Mouse (Mus musculus) CH12.LX (cell line): ENCODE results near the gene Olfr352. TPM values are rescaled to one million over a fixed set of nuclear protein-coding genes. Genes with fewer than 3 reads are reported as not detected.

ENCODE experiments used
- DNase-seq: peaks from one replicate; pipeline ENCODE4 v3.0.0-alpha.2; 2013; ENCODE audit errors: extremely low read depth
- H3K27ac ChIP-seq: 2 replicates; pipeline ENCODE4 v1.5.1; 2012; ENCODE audit warnings: low read depth, mild to moderate bottlenecking, control low read depth, moderate library complexity; ENCODE audit not compliant: insufficient read depth
- H3K27me3 ChIP-seq: replicated peaks from 2 replicates; pipeline ENCODE3; 2012; ENCODE audit warnings: inconsistent platforms
- H3K36me3 ChIP-seq, 2 experiments: replicated peaks in 1 of 2; 2 replicates each; pipeline versions ENCODE3 to v1.6.1; 2012; ENCODE audit warnings: inconsistent platforms in 1 of 2, low read length in 1 of 2, mild to moderate bottlenecking in 1 of 2, mixed read lengths in 1 of 2, moderate library complexity in 1 of 2; ENCODE audit not compliant: control insufficient read depth in 1 of 2, insufficient read depth in 1 of 2
- H3K4me1 ChIP-seq, 2 experiments: 2 replicates each; pipeline ENCODE4 v1.6.1; 2012; ENCODE audit warnings: inconsistent platforms in 1 of 2, moderate library complexity in 1 of 2; ENCODE audit not compliant: insufficient read depth in 2 of 2, control insufficient read depth in 1 of 2
- H3K4me2 ChIP-seq: 2 replicates; pipeline ENCODE4 v1.6.1; 2012; ENCODE audit warnings: low read depth, mild to moderate bottlenecking, control low read depth; ENCODE audit not compliant: poor library complexity, insufficient read depth, severe bottlenecking
- H3K4me3 ChIP-seq, 3 experiments: fragments of 150-350 bp in 1 of 3; sonication (generic) in 1 of 3; replicated peaks in 1 of 3; 2 replicates each; pipeline versions ENCODE3 to v1.5.1; 2011 to 2012; ENCODE audit warnings: low read depth in 2 of 3, low read length in 2 of 3, mild to moderate bottlenecking in 2 of 3, moderate library complexity in 2 of 3, control low read depth in 1 of 3, improper control_type of control experiment in 1 of 3, inconsistent platforms in 1 of 3, mixed read lengths in 1 of 3; ENCODE audit not compliant: poor library complexity in 1 of 3
- H3K79me2 ChIP-seq: replicated peaks from 2 replicates; pipeline ENCODE4 v1.6.1; 2012; ENCODE audit warnings: mild to moderate bottlenecking, moderate library complexity; ENCODE audit not compliant: control insufficient read depth, poor library complexity, insufficient read depth, severe bottlenecking; ENCODE audit errors: extremely low read depth
- H3K9ac ChIP-seq: 2 replicates; pipeline ENCODE4 v1.6.1; 2012; ENCODE audit warnings: low read depth, mild to moderate bottlenecking, control low read depth, moderate library complexity; ENCODE audit not compliant: insufficient read depth
- H3K9me3 ChIP-seq: replicated peaks from 2 replicates; pipeline ENCODE3; 2012; ENCODE audit warnings: low read length, inconsistent platforms, mixed read lengths
- BHLHE40 ChIP-seq: IDR thresholded peaks from 2 replicates; pipeline ENCODE4 v1.6.1; 2011; ENCODE audit warnings: mild to moderate bottlenecking, low read depth, low read length, improper control_type of control experiment
- CHD2 ChIP-seq: IDR thresholded peaks from 2 replicates; pipeline ENCODE4 v1.6.1; 2011; ENCODE audit warnings: low read length, improper control_type of control experiment
- E2F4 ChIP-seq: IDR thresholded peaks from 2 replicates; pipeline ENCODE4 v1.6.1; 2011; ENCODE audit warnings: low read depth, low read length, improper control_type of control experiment; ENCODE audit not compliant: insufficient replicate concordance
- JUN ChIP-seq: IDR thresholded peaks from 2 replicates; pipeline ENCODE4 v1.6.1; 2011; ENCODE audit warnings: low read depth, mild to moderate bottlenecking, low read length, improper control_type of control experiment, moderate library complexity; ENCODE audit not compliant: insufficient read depth
- JUND ChIP-seq: conservative IDR thresholded peaks from 2 replicates; pipeline ENCODE4 v1.6.1; 2011; ENCODE audit warnings: low read depth, low read length, improper control_type of control experiment
- MAFK ChIP-seq: IDR thresholded peaks from 2 replicates; pipeline ENCODE4 v1.6.1; 2011; ENCODE audit warnings: low read length, improper control_type of control experiment; ENCODE audit not compliant: insufficient replicate concordance
- MAX ChIP-seq: IDR thresholded peaks from 2 replicates; pipeline ENCODE4 v1.6.1; 2011; ENCODE audit warnings: low read length, improper control_type of control experiment
- MEF2A ChIP-seq: IDR thresholded peaks from 2 replicates; pipeline ENCODE4 v1.6.1; 2014; ENCODE audit warnings: low read depth, mild to moderate bottlenecking, inconsistent platforms, low read length, improper control_type of control experiment, borderline replicate concordance
- MXI1 ChIP-seq: IDR thresholded peaks from 2 replicates; pipeline ENCODE4 v1.6.1; 2011; ENCODE audit warnings: mild to moderate bottlenecking, low read depth, low read length, improper control_type of control experiment
- MYC ChIP-seq: IDR thresholded peaks from 2 replicates; pipeline ENCODE4 v1.6.1; 2011; ENCODE audit warnings: low read depth, mild to moderate bottlenecking, improper control_type of control experiment, low read length
- POLR2AphosphoS2 ChIP-seq: IDR thresholded peaks from 2 replicates; pipeline ENCODE4 v1.6.1; 2011; ENCODE audit warnings: low read depth, low read length, improper control_type of control experiment
- RAD21 ChIP-seq: IDR thresholded peaks from 2 replicates; pipeline ENCODE4 v1.6.1; 2011; ENCODE audit warnings: low read depth, mild to moderate bottlenecking, low read length, improper control_type of control experiment, moderate library complexity
- RCOR1 ChIP-seq: conservative IDR thresholded peaks from 2 replicates; pipeline ENCODE4 v1.6.1; 2012; ENCODE audit warnings: low read depth, mild to moderate bottlenecking, inconsistent platforms, low read length, improper control_type of control experiment
- SIN3A ChIP-seq: IDR thresholded peaks from 2 replicates; pipeline ENCODE4 v1.6.1; 2012; ENCODE audit warnings: low read length, improper control_type of control experiment, inconsistent platforms
- SMC3 ChIP-seq: IDR thresholded peaks from 2 replicates; pipeline ENCODE4 v1.6.1; 2011; ENCODE audit warnings: low read depth, low read length, improper control_type of control experiment
- TBP ChIP-seq: conservative IDR thresholded peaks from 2 replicates; pipeline ENCODE4 v1.6.1; 2011; ENCODE audit warnings: low read depth, low read length, improper control_type of control experiment
- USF2 ChIP-seq: conservative IDR thresholded peaks from 2 replicates; pipeline ENCODE4 v1.6.1; 2011; ENCODE audit warnings: low read depth, low read length, improper control_type of control experiment
- ZC3H11A ChIP-seq: IDR thresholded peaks from 2 replicates; pipeline ENCODE4 v1.6.1; 2012; ENCODE audit warnings: low read depth, mild to moderate bottlenecking, inconsistent platforms, low read length, improper control_type of control experiment
- ZMIZ1 ChIP-seq: IDR thresholded peaks from 2 replicates; pipeline ENCODE4 v1.6.1; 2012; ENCODE audit warnings: low read depth, mild to moderate bottlenecking, inconsistent platforms, low read length, improper control_type of control experiment
- dilution Hi-C: fragments of 300-500 bp; cut with MboI; formaldehyde crosslinking; loops from 2 replicates; pipeline ENCODE4 v1.14.3; 2020; ENCODE audit warnings: low sequenced_read_pairs; ENCODE audit not compliant: extremely low pct_unique_long_range_greater_than_20kb, extremely low pct_ligation_motif_present
- in situ Hi-C: fragments of 300-500 bp; cut with MboI; formaldehyde crosslinking; loops from 3 replicates; pipeline ENCODE4 v1.14.3; 2019; ENCODE audit warnings: low sequenced_read_pairs, low pct_ligation_motif_present, low pct_unique_long_range_greater_than_20kb, mixed read lengths
- polyA plus RNA-seq: library from polyadenylated mRNA; unstranded; fragments of >175 nt; gene quantifications from 2 replicates; pipeline ENCODE4 v1.2.1, GENCODE M21; 2012; ENCODE audit warnings: low read depth; ENCODE audit not compliant: insufficient read length
- total RNA-seq, 2 experiments: library from RNA; depleted of rRNA; stranded (reverse); fragments of 300-350 nt in 1 of 2; fragments of >200 nt in 1 of 2; gene quantifications; 2 replicates each; pipeline ENCODE4 v1.2.3; 2012 to 2014

Olfr352 gene
- total and polyA plus RNA-seq, 3 experiments = not detected

DNA sequence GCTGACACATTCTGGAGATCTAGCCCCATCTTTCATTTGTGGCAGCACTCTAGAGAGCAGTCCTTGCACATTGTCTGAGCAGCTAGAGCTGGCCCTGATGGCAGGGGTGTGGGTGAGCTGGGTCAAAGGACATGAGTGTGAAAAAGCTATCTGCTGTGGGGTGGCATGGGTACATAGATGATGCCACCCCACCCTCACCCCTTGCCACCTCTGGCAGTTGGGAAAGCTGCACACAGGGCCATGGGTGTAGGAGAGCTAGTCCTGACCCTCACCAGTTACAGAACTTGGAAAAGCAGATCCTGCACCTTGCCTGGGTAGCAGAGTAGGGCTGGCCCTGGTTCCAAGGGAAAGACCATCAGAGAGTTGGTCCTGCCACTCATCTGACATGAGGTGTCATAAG is 28.9 kb downstream of the Olfr352 start:
- H3K27me3 ChIP-seq = peaks cover 21% of the 10 kb centered on the region
- no peak for DNase-seq
- in situ Hi-C loops = no loop called here
- no peaks in the 10 kb centered on the region for H3K79me2 ChIP-seq
- H3K4me2 ChIP-seq = no peak overlapping the region
- H3K9ac ChIP-seq = no peak overlapping the region
- H3K36me3 ChIP-seq = no peaks in the 10 kb centered on the region
- dilution Hi-C loops = no loop called here
- no peaks in the 10 kb centered on the region for H3K4me1 ChIP-seq
- TF ChIP-seq MEF2A (no peak), POLR2AphosphoS2 (no peak), USF2 (no peak), RAD21 (no peak), JUN (no peak), ZMIZ1 (no peak), ZC3H11A (no peak), E2F4 (no peak), SIN3A (no peak), SMC3 (no peak), RCOR1 (no peak), MYC (no peak), MXI1 (no peak), CHD2 (no peak)
- no peak overlapping the region for H3K4me3 ChIP-seq
- H3K9me3 ChIP-seq = no peaks in the 10 kb centered on the region
- no peak overlapping the region for H3K27ac ChIP-seq

GRCm38 (mm10) chr2:36905380-36905779 is 37.1 kb downstream of the Olfr352 start, which contains the start of gene Olfr354:
TSS of gene Olfr354 (plus strand) at chr2:36905680.
- dilution Hi-C loops = no loop called here
- in situ Hi-C loops = no loop called here

More at GRCm38 (mm10) chr2:36905380-36905779, 37.1 kb downstream of the Olfr352 start, which contains the start of gene Olfr354:
- H3K9ac ChIP-seq = no peak within 1 kb of the TSS
- TF ChIP-seq MAX = no peak
- TF ChIP-seq MAFK = no peak
- TF ChIP-seq TBP = no peak
- no peak for TF ChIP-seq CHD2
- TF ChIP-seq BHLHE40 = no peak
- no peak for TF ChIP-seq MXI1
- TF ChIP-seq JUND = no peak
- TF ChIP-seq, all 38 proteins: peak for 0
- Histone ChIP-seq H3K4me1 (no peaks in the 10 kb centered on the region), H3K9me3 (no peaks in the 10 kb centered on the region), H3K79me2 (no peaks in the 10 kb centered on the region), H3K27ac (no peak within 1 kb of the TSS), H3K4me3 (no peak within 1 kb of the TSS), H3K27me3 (peaks cover 50% of the 10 kb centered on the region), H3K36me3 (no peaks in the 10 kb centered on the region), H3K4me2 (no peak within 1 kb of the TSS)
- DNase-seq = no peak

Other genes starting within 250 kb of the Olfr352 start
- gene Olfr345, start 228.4 kb upstream of the Olfr352 start, total RNA-seq (2012; rRNA removed) = not detected in 2 replicates
- gene Olfr345, start 228.4 kb upstream of the Olfr352 start, total RNA-seq (2014; rRNA removed) = not detected in 2 replicates
- not detected in 2 replicates for gene Olfr345, start 228.4 kb upstream of the Olfr352 start, polyA plus RNA-seq
- not detected in 2 replicates for gene Olfr346, start 182.7 kb upstream of the Olfr352 start, total RNA-seq (2012; rRNA removed)
- not detected in 2 replicates for gene Olfr346, start 182.7 kb upstream of the Olfr352 start, total RNA-seq (2014; rRNA removed)
- gene Olfr346, start 182.7 kb upstream of the Olfr352 start, polyA plus RNA-seq = not detected in 2 replicates
- gene Olfr347, start 136.6 kb upstream of the Olfr352 start, total RNA-seq (2012; rRNA removed) = not detected in 2 replicates
- gene Olfr347, start 136.6 kb upstream of the Olfr352 start, total RNA-seq (2014; rRNA removed) = not detected in 2 replicates
- not detected in 2 replicates for gene Olfr347, start 136.6 kb upstream of the Olfr352 start, polyA plus RNA-seq
- not detected in 2 replicates for gene Olfr348, start 84.2 kb upstream of the Olfr352 start, total RNA-seq (2012; rRNA removed)
- not detected in 2 replicates for gene Olfr348, start 84.2 kb upstream of the Olfr352 start, total RNA-seq (2014; rRNA removed)
- gene Olfr348, start 84.2 kb upstream of the Olfr352 start, polyA plus RNA-seq = not detected in 2 replicates
- gene Olfr50, start 77.9 kb upstream of the Olfr352 start, total RNA-seq (2012; rRNA removed) = not detected in 2 replicates
- gene Olfr50, start 77.9 kb upstream of the Olfr352 start, total RNA-seq (2014; rRNA removed) = not detected in 2 replicates
- not detected in 2 replicates for gene Olfr50, start 77.9 kb upstream of the Olfr352 start, polyA plus RNA-seq
- gene Olfr3, start 51.4 kb upstream of the Olfr352 start, total RNA-seq (2012; rRNA removed) = not detected in 2 replicates
- gene Olfr3, start 51.4 kb upstream of the Olfr352 start, total RNA-seq (2014; rRNA removed) = not detected in 2 replicates
- not detected in 2 replicates for gene Olfr3, start 51.4 kb upstream of the Olfr352 start, polyA plus RNA-seq
- not detected in 2 replicates for gene Olfr350, start 22.1 kb upstream of the Olfr352 start, total RNA-seq (2012; rRNA removed)
- not detected in 2 replicates for gene Olfr350, start 22.1 kb upstream of the Olfr352 start, total RNA-seq (2014; rRNA removed)
- gene Olfr350, start 22.1 kb upstream of the Olfr352 start, polyA plus RNA-seq = not detected in 2 replicates
- not detected in 2 replicates for gene Olfr351, start 5.8 kb upstream of the Olfr352 start, total RNA-seq (2012; rRNA removed)
- not detected in 2 replicates for gene Olfr351, start 5.8 kb upstream of the Olfr352 start, total RNA-seq (2014; rRNA removed)
- gene Olfr351, start 5.8 kb upstream of the Olfr352 start, polyA plus RNA-seq = not detected in 2 replicates
- gene Olfr353, start 24.5 kb downstream of the Olfr352 start, total RNA-seq (2012; rRNA removed) = not detected in 2 replicates
- gene Olfr353, start 24.5 kb downstream of the Olfr352 start, total RNA-seq (2014; rRNA removed) = not detected in 2 replicates
- not detected in 2 replicates for gene Olfr353, start 24.5 kb downstream of the Olfr352 start, polyA plus RNA-seq
- gene Olfr354, start 37.2 kb downstream of the Olfr352 start, total RNA-seq (2012; rRNA removed) = not detected in 2 replicates
- not detected in 2 replicates for gene Olfr354, start 37.2 kb downstream of the Olfr352 start, total RNA-seq (2014; rRNA removed)
- gene Olfr354, start 37.2 kb downstream of the Olfr352 start, polyA plus RNA-seq = not detected in 2 replicates
- not detected in 2 replicates for gene Olfr355, start 60.4 kb downstream of the Olfr352 start, total RNA-seq (2012; rRNA removed)
- gene Olfr355, start 60.4 kb downstream of the Olfr352 start, total RNA-seq (2014; rRNA removed) = not detected in 2 replicates
- not detected in 2 replicates for gene Olfr355, start 60.4 kb downstream of the Olfr352 start, polyA plus RNA-seq
- gene Olfr356, start 68.7 kb downstream of the Olfr352 start, total RNA-seq (2012; rRNA removed) = not detected in 2 replicates
- gene Olfr356, start 68.7 kb downstream of the Olfr352 start, total RNA-seq (2014; rRNA removed) = not detected in 2 replicates
- not detected in 2 replicates for gene Olfr356, start 68.7 kb downstream of the Olfr352 start, polyA plus RNA-seq
- not detected in 2 replicates for gene Olfr357, start 125.4 kb downstream of the Olfr352 start, total RNA-seq (2012; rRNA removed)
- gene Olfr357, start 125.4 kb downstream of the Olfr352 start, total RNA-seq (2014; rRNA removed) = not detected in 2 replicates
- not detected in 2 replicates for gene Olfr357, start 125.4 kb downstream of the Olfr352 start, polyA plus RNA-seq
- gene Olfr358, start 140.9 kb downstream of the Olfr352 start, total RNA-seq (2012; rRNA removed) = not detected in 2 replicates
- not detected in 2 replicates for gene Olfr358, start 140.9 kb downstream of the Olfr352 start, total RNA-seq (2014; rRNA removed)
- not detected in 2 replicates for gene Olfr358, start 140.9 kb downstream of the Olfr352 start, polyA plus RNA-seq
- gene Olfr360, start 197.3 kb downstream of the Olfr352 start, total RNA-seq (2012; rRNA removed) = not detected in 2 replicates
- not detected in 2 replicates for gene Olfr360, start 197.3 kb downstream of the Olfr352 start, total RNA-seq (2014; rRNA removed)
- gene Olfr360, start 197.3 kb downstream of the Olfr352 start, polyA plus RNA-seq = not detected in 2 replicates
- not detected in 2 replicates for gene Olfr361, start 220.8 kb downstream of the Olfr352 start, total RNA-seq (2012; rRNA removed)
- not detected in 2 replicates for gene Olfr361, start 220.8 kb downstream of the Olfr352 start, total RNA-seq (2014; rRNA removed)
- not detected in 2 replicates for gene Olfr361, start 220.8 kb downstream of the Olfr352 start, polyA plus RNA-seq
- not detected in 2 replicates for gene Olfr362, start 249.4 kb downstream of the Olfr352 start, total RNA-seq (2012; rRNA removed)
- not detected in 2 replicates for gene Olfr362, start 249.4 kb downstream of the Olfr352 start, total RNA-seq (2014; rRNA removed)
- gene Olfr362, start 249.4 kb downstream of the Olfr352 start, polyA plus RNA-seq = not detected in 2 replicates